Mouse (Mus musculus) layer of hippocampus, postnatal 25 days (tissue): ENCODE measurements around the gene Upk3a. TPM values are rescaled to one million over a fixed set of nuclear protein-coding genes. Genes with fewer than 3 reads are reported as not detected.
"Not testable (repeated sequence)": the region's sequence is repeated elsewhere in the genome, so short reads cannot be mapped to it uniquely, and the experiment has no call there.

Source experiments
- DNase-seq, 2 experiments: peaks; one replicate each; pipeline ENCODE4 v3.0.0; 2022; ENCODE audit warnings: mixed read lengths in 2 of 2, low spot score in 1 of 2; ENCODE audit errors: extremely low spot score in 1 of 2
- total RNA-seq, 2 experiments: library from RNA; stranded (reverse); gene quantifications; 2 replicates each; pipeline ENCODE4 v1.2.3; 2021

Gene Upk3a
- total RNA-seq, 2 experiments from 2014 or later, result not detected

DNA sequence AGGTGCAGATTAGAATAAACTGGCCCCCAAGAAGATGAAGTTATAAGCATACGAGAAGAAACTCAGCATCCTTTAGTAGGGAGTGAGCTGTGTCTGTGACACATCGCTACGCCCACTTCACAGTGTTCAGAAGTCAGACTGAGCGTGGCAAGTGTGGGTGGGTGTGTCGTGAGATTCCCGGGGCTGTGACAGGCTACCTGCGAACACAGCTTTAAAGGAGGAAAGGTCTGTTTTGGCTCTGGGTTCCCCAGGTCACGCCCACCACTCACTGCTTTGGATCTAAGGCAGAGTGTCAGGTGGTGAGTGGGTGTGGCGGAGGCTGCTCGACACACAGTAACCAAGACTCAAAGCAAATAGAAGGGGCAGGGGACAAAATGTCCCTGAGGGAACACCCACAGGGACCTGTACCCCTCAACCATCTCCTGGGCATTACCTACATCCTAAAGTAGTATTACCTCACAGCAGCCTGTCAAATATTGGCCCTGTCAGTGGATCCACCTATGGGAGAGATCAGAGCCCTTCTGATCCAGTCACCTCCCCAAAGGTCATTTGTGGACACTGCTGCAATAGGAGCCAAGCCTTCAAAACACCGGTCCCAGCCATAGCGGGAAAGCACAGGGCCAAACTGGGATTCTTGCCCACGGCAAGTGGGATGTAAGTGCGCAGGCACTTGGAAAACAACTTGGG is 19.0 kb upstream of the Upk3a start:
- no peak for DNase-seq

DNA sequence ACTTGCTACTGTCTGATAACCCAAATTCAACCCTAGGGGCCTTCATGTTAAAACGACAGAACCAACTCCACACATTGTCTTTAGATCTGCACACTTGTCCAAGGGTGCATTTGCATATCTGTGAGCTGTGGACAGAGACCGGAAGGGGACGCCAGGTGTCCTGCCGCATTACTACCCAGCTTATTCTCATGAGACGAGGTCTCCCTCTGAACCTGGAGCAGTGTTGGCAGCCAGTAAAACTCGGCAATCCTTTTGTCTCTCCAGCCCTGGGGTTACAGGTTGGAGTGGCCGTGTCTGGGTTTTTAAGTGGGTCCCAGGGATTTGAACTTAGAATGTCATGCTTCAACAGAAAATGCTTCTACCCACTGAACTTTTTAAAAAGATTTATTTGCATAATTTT is 17.0 kb upstream of the Upk3a start:
- no peak for DNase-seq

DNA sequence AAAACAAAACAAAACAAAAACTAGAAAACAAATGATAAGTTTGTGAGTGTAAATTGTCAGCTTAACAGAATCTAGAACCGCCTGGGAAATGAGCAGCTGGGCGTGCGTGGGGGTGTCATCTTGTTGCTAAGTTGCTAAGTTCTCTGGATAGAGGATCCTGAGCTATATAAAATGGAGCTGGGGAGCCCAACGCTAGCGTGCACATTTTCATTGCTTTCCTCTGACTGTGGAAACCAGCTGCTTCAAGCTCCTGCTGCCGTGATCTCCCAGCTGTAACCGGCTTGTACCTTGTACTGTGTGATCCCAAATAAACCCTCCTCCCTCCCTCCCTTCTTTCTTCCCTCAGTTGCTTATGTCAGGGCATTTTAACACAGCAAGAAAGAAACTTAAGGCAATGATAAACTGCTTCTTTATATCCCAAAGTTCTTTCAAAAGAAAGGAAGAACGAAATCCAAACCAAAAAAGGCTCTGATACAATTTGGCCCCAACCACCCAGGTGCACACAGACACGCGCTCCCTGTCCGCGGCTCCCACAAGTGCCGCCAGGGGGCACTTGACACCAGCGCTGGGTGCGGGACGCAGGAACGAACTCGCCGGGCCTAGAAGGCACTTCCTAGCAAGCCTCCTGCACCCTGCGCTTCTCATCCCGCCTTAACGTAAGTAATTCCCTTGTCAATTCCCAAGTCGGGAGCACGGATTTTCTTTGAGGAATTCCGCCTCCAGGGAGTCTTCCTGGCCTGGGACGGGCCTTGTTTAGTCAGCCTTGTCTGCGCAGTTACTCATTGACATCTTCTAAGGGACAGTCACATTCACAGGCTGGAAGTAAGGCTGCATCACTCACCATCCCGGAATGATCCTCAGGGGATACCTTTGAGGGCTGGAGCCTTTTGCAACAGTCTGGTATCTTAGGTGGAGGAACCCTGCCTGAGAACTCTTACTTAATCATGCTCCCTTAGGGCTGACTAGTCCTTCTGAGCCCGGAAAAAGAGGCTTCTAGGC is 15.7 kb upstream of the Upk3a start:
- peak; percentile 77 to 86 for DNase-seq

DNA sequence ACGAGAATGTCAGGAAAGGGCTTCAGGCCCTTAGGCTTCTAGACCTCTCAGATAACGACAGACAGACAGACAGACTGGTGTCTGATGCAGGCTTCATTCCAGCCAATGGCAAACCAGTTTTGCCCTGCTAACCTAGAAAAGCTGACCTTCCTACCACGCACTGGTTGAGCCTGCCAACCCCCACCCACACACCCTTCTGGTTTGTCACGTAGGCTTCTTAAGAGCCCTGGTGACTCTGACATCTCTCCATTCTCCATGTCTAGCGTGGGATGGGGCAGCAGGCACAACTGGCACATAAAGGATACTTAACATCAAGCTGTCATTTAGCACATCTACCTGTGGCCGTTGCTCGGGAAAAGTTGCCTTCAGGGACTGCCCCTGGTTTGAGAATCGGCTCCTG is 7.3 kb upstream of the Upk3a start:
- no peak for DNase-seq

DNA sequence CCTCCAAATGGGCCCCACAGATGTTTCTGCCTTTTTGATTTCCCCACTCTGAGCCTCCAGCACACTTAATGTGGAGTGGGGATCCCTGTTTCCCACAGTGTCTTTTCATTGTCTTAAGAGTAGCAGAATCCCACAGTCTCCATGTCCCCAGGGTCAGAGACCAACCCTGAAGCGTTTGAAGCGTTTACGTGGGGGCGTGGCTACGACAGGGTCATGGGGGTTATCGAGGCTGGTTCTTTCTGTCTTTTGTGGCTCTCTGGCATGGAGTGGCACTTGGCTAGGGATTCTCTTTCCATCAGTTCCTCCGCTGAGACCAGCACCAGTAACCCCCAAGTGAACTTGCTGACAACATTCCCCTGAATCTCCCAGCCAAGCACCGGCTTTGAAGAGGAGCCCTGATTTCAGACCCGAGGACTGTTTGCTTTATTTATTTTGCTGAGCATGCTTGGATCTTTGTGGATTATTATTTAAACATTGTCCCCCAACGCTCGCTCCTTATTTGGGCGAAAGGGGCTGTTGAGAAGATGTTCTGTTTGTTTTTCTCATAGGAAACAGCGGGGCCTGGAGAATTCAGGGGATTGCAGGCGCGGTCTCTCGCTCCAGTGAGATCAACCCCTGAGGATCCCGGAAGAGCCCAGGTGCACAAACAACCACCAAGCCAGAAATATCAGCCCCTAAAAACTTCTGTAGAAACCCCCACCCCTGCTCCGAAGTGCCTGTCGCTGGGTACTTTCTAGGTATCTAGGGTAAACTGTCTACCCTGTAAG is 4.9 kb upstream of the Upk3a start:
- no peak for DNase-seq

DNA sequence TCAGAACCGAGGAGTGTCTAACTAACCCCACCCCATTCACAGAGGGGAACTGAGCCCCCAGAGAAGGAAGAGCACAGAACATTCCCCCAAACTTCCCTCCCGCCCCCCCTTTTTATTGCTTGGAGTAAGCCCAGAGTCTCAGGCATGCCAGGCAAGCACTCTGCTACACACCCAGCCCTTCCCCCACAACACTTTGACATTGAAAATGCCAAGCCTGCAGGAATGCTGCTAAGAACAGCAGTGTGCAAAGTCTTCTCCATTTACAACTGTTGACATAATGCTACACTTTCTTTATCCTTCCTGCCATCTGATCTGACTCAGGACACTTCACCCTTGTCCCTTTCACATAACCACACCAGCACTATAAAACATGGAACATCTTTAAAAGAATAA is 4.3 kb upstream of the Upk3a start:
- no peak for DNase-seq

DNA sequence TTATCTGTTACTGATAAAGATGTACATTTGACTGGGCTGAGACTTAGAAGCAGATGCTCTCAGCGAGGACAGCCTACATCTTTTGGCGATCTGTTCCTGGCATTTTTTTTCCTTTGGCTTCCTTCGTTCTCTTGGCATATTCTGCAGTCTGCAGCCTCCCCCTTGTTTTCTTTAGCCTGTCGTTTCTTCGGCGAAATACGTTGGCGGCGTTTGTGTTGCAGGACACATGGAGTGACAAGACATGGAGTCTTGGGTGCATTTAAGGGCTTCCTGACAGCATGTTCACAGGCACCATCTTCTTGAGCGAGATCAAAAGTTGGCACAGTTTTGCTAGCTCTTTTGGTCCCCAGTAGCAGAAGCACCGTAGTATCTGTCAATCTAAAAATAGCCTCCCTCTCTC is 1.2 kb upstream of the Upk3a start:
- DNase-seq, result no peak

DNA sequence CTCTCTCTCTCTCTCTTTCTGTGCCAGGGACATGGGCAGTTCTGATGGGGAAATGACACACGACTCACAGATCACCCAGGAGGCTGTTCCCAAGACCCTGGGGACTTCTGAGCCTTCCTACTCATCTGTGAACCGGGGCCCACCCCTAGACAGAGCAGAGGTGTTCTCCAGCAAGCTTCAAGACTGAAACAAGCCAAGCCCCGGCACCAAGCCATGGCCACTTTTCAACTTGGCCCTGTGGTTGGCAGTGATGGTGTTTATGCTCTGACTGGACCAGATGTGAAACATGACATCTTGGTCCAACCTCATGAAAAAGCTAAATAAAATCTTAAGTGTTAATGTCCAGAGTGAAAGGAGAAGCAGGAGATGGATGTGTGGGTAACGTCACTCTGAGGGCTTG is 5.3 kb downstream of the Upk3a start:
- DNase-seq, result no peak

DNA sequence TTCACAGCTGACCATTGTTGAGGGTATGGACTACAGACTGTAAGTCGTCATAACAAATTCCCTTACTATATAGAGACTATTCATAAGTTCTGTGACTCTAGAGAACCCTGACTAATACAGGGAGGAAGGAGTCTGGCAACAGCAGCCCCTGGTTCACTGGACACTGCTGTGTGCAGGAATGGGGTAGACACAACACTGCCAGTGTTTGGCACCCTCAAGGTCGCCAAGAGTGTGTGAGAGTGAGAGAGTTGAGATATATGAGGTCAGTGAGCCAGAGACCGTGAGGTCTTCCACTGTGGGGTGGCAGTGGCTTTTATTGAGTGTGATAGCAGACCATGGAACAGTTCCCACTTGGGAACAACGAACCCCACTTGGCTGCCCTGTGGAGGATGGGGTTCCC is 9.3 kb downstream of the Upk3a start:
- no peak for DNase-seq

DNA sequence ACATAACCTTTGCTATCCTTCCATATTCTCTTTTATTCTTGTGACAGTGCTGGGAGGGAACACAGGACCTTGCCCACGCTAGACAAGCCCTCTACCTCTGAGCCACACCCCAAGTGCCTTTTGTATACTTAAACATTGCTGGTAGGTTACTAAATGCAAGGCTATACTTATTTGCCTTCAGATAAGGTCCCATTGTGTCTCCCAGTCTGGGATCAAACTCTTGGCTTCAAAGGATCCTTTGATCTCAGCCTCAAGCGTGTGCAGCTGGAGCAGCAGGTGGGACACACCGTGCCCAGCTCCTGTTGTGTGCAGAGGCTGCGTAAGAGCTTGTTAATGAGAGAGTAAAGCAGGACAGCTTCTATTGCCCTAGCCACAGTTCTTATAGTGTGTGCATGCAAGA is 10.8 kb downstream of the Upk3a start:
- DNase-seq, result no peak

DNA sequence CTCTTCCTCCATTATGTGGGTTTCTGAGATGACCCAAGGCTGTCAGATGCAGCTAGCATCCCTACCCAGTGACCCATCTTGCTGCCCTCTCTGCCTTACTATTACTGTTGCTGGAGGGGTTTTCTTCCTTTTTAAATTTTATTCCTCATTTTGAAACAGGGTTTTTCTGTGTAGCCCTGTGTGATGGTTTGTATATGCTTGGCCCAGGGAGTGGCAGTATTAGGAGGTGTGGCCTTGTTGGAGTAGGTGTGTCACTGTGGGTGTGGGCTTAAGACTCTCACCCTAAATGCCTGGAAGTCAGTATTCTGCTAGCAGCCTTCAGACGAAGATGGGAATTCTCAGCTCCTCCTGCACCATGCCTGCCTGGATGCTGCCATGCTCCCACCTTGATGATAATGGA is 11.7 kb downstream of the Upk3a start, which contains the start of gene Fam118a:
TSS of gene Fam118a (plus strand) at position 301 of the 400 bp plus-strand sequence.
- DNase-seq, result not testable (repeated sequence)

DNA sequence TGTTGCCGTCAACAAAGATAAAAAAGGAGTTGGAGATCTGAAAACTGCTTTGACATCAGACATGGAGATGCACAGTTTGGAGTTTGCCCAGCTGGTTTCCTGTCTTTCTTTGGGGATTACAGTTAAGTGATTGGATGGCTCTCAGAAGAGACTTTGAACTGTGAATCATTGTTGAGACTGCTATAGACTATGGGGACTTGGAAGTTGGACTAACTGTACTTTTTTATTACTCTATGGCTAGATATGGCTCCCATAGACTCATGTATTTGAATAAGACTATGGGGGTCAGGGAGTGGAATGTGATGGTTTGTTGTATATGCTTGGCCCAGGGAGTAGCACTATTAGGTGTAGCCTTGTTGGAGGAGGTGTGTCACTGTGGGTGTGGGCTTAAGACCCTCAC is 13.7 kb downstream of the Upk3a start:
- not testable (repeated sequence) for DNase-seq

DNA sequence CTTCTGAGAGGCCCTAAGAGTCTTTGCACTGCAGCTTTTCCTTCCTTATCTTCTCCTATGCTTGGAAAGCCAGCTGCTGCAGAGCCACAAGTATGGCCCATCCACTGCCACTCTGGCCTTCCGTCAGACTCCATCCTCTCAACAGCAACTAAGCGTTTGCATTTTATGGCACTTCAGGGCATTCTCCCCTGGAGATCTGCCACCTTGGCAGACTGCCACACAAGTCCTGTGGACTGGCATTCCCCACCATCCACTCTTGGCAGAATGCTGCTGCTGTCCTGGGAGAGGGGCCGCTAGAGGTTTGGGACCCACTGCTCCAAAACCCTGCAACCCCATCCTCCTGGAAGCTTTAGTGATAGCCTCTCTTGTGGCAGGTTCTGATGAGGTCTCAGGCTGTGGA is 14.9 kb downstream of the Upk3a start:
- DNase-seq, result no peak

DNA sequence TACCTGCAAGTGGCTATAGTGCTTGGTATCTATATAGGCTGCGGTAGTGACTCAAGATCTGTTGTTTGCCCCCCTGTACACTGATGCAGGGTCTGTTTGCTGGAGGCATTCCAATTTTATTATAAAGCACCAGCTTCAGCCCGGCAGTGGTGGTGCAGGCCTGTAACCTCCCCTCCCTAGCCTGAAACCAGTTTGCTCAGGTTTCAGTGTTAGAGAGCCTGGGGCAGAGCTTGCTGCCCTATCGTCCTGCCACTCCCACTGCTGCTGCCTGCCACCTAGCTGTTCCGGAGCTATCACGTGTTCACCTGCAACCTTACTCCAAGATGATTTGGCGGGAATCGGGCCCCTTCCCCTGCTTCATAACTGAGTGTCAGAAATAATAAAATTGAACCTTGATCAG is 17.0 kb downstream of the Upk3a start:
- DNase-seq, result not testable (repeated sequence)

DNA sequence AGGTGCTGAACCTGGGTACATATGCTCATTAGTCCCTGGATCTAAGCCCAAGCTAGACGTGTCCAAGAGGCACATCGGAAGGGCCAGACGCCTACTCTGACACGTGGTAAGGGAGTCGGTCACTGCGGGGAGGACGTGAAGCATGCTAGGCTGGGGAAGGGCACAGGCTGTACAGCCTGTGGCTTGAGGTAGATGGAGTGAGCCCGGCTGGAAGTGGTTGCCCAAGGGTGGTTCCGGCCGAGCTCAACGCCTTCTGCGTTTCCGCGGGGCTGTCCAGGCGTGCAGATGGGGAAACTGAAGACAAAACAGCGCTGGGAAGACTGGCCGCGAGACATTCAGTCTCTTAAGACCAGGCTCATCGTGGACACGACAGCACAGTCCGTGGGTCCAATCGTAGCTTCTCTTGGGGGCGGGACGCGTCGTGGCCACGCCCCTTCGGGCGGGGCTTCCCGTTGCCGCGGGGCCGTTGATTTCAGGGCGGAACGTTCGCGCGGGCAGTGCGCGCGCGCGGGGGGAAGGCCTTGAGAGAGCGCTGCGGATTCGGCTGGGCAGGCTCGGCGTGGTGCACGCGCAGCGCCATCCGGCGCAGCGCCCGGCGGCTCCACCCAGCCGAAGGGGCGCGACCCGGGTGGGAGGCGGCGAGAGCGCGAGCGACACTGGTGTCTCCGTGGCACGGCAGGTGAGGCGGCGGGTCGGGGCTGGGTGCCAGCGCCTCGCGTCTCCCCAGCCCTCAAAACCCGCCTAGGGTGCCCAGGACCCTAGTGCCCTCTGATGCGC is 19.8 kb downstream of the Upk3a start:
- DNase-seq, result peak; percentile 91 to 96

DNA sequence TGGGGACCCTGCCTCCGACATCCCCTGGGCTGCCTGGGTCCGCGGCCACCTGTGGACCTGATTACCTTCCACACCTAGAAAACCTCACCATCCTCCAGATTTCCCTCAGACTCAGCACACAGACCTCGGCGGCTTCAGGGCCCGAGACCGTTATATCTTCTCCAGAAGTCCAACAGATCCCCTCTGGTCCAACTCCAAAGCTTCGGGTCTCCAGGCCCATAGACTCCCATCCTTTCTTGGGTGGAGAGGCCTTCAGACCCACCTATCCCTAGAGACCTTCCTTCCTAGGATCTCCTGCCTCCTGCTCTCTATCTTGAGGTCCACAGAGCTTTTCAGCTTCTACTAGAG is 20.4 kb downstream of the Upk3a start:
- no peak for DNase-seq

DNA sequence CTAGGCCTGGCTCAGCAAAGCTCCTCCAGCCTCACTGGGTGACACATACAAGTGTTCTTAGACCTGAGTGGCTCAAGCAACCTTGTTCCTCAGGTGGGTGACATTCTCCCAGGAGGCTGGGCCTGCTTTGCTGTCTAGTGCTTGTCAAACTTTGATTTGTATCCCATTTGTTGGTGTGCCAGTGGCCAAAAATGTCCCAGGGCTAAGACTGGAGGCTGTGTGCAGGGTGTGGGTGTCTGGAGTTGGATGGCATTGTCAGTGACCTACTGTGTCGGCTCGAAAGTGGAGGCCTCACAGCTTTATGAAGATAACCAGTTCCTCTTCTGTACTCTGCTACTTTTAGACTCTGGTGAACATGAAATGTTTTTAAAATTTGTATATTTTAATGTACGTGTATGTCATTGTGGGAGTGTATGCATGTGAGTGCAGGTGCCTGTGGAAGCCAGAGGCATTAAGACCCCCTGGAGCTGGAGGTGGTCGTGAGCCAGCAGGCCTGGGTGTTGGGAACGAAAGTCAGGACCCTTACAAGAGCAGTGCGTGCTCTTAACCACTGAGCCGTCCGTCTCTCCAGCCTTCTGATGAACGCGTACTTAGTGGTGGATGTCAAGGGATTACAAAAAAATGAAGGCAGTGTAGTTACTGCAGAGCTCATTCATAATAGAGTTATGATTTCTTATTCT is 24.7 kb downstream of the Upk3a start:
- no peak for DNase-seq

DNA sequence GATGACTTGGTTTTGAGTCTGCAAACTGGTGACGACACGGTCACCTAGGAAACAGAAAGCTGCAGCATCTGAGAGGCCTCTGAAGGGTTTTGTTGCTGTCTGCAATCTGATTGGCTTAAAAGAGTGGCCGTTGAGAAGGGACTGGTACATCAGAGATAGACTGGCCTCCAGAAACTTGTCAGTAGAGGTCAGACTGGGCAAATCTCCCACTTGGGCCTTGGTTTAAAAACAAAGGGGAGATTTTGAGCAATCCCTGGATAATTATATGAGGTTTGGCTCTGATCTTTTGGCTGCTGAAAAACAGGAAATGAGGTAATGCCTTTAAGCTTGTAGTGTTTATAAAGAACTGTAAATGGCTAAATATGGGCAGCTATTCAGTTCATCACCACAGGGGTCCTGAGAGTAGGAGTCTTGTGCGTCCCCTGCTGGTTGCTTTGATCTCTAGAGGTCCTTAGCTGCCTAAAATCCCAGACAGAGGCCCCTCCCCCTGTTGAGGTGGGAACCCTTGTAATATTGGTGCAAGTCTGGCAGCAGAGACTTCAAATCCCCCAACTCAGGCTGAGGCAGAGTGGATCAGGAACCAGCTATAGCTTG is 25.5 kb downstream of the Upk3a start:
- DNase-seq, result peak; percentile 44 to 45

DNA sequence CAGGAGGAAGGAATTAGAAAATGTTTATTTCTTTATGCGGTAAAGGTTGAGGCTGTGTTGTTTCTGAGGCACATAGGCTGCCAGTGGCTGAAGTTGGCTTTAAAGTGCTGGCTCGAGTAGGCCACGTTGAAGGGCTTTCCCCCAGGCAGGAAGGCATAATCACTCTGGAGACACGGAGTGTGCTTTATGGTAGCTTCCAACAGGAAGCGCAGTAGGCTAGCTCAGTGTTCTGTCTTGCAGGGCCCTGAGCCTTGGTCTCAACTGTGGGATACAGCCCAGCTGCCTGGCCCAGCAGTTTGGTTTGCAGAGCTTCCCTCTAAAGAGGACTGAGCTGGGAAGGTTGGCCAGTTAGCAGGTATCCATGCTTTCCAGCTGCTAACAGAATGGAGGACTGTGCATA is 26.2 kb downstream of the Upk3a start:
- DNase-seq, result no peak
